Mouse (Mus musculus) embryonic facial prominence, embryonic 14.5 days (tissue): ENCODE data around the gene Rhobtb1. TPM values are rescaled to one million over a fixed set of nuclear protein-coding genes. Genes with fewer than 3 reads are reported as not detected.

Experiments
- ATAC-seq: fragments of 200-750 bp; cut with Nextera tagmentation; 2 replicates; pipeline ENCODE4 v1.8.0; 2017; ENCODE audit warnings: low read depth, moderate number of reproducible peaks, moderate TSS enrichment
- DNase-seq: peaks from one replicate; pipeline ENCODE4 v3.0.0-alpha.2; 2015; ENCODE audit warnings: low spot score
- H3K27ac ChIP-seq: fragments of 300-500 bp; sonication (generic); replicated peaks from 2 replicates; pipeline ENCODE4 v1.5.1; 2014; ENCODE audit warnings: low read depth, mild to moderate bottlenecking, low read length, moderate library complexity
- H3K27me3 ChIP-seq: fragments of 300-500 bp; sonication (generic); replicated peaks from 2 replicates; pipeline ENCODE4 v1.6.1; 2014; ENCODE audit warnings: low read length; ENCODE audit not compliant: control insufficient read depth, insufficient read depth
- H3K36me3 ChIP-seq: fragments of 300-500 bp; sonication (generic); 2 replicates; pipeline ENCODE4 v1.6.1; 2014; ENCODE audit warnings: low read length, mixed read lengths; ENCODE audit not compliant: control insufficient read depth, insufficient read depth
- H3K4me1 ChIP-seq: fragments of 300-500 bp; sonication (generic); 2 replicates; pipeline ENCODE4 v1.6.1; 2014; ENCODE audit warnings: antibody characterized with exemption, low read length; ENCODE audit not compliant: control insufficient read depth, insufficient read depth
- H3K4me2 ChIP-seq: fragments of 300-500 bp; sonication (generic); 2 replicates; pipeline ENCODE4 v1.6.1; 2014; ENCODE audit warnings: low read depth, mild to moderate bottlenecking, low read length, moderate library complexity, mixed read lengths
- H3K4me3 ChIP-seq: fragments of 300-500 bp; sonication (generic); 2 replicates; pipeline ENCODE4 v1.5.1; 2014; ENCODE audit warnings: low read depth, mild to moderate bottlenecking, low read length
- H3K9ac ChIP-seq: fragments of 300-500 bp; sonication (generic); 2 replicates; pipeline ENCODE4 v1.6.1; 2014; ENCODE audit warnings: low read depth, mild to moderate bottlenecking, low read length, moderate library complexity, mixed read lengths
- H3K9me3 ChIP-seq: fragments of 300-500 bp; sonication (generic); 2 replicates; pipeline ENCODE4 v1.6.1; 2016; ENCODE audit warnings: low read length; ENCODE audit not compliant: control insufficient read depth
- WGBS: fragments of 180-500 bp; shearing (Covaris S2); extraction: QIAGEN DNeasy Blood & Tissue Kit; methylation state at CpG from one replicate; pipeline ENCODE4 v1.1.7; 2014; 5-methylcytosine and 5-hydroxymethylcytosine counted together
- polyA plus RNA-seq: library from polyadenylated mRNA; unstranded; fragments of >200 nt; fragmentation: Nextera tagmentation; extraction: Ambion mirVana; gene quantifications from 2 replicates; pipeline ENCODE4 v1.2.1, GENCODE M21; 2014

Rhobtb1 gene
- polyA plus RNA-seq, 1 experiment from 2014 or later: 28.0 TPM

DNA sequence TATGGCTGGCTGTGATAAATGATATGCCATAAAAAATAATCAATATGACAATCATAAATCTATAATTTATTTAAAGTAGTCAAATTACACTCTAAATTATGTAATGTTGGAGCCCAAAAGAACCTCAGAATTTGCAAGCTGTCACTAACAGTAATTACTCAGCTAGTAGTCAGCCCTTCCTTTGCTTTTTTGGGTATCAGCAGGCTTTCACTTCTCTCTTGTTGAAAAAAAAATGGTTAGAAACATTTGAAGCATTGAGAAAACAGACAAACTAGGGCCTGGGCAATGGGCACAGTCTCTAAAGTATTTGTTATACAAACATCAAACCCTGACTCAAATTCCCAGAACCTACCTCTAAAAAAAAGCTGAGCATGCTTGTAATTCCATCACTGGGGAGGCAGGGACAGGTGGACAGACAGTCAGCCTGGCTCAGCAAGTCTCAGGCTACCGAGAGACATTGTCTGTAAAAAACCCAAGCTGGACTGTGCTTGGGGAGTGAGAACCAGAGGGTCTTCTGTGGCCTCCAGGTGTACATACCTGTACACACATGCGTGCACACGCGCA is 66.0 kb downstream of the Rhobtb1 start:
- Histone ChIP-seq H3K9ac (no peak overlapping the region), H3K4me1 (peaks cover 12% of the 10 kb centered on the region), H3K9me3 (no peaks in the 10 kb centered on the region; the same call in 1 of the 2 replicates), H3K27ac (no peak overlapping the region), H3K27me3 (no peaks in the 10 kb centered on the region), H3K36me3 (peaks cover 48% of the 10 kb centered on the region), H3K4me3 (no peak overlapping the region), H3K4me2 (no peak overlapping the region)
- DNase-seq: no peak
- ATAC-seq: no peak
- 97% methylated on average over 4 of the region's 4 CpGs for WGBS

DNA sequence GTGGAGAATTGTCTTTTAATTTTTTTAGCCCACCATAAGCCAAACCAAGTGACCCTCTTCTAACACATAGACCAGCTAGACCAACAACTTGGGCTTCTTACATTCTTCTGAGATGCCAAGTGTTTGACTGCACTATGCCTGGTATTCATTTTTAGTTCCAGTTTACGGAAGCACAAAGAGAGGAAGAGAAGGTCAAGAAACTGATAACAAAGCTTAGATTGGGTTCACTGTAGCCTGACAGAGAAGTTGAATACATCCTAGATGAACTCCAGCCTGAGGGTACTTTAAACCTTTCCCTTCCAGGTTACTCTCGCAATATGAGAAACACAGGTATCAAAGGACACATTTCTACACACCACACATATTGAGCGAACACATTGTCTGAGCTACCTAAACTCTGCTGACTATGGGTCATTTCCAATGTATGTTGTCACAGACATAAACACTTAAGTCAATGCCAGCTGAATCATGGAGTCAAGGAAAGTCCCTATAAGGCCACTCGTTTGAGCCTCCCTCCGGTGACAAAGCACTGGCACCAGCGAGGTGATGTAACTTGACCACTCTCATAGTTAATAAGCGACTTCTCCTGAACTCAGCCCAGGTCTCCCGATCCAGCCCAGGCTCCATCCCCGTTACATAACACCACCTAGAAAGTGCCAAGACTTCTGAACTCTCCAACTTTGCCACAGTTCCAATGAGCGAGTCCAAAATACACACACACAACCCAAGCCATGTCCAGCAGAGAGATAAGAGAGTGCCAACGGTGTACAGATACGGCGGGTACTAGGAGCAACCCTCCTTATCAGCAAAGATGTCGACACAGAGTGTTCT is 67.4 kb downstream of the Rhobtb1 start:
- Histone ChIP-seq H3K4me2 (no peak overlapping the region), H3K27ac (no peak overlapping the region), H3K4me3 (no peak overlapping the region), H3K36me3 (peaks cover 48% of the 10 kb centered on the region), H3K9me3 (no peaks in the 10 kb centered on the region; the same call in 1 of the 2 replicates), H3K4me1 (peaks cover 10% of the 10 kb centered on the region), H3K9ac (no peak overlapping the region), H3K27me3 (no peaks in the 10 kb centered on the region)
- DNase-seq (no peak), ATAC-seq (no peak)
- 87% methylated on average over 14 of the region's 14 CpGs for WGBS

DNA sequence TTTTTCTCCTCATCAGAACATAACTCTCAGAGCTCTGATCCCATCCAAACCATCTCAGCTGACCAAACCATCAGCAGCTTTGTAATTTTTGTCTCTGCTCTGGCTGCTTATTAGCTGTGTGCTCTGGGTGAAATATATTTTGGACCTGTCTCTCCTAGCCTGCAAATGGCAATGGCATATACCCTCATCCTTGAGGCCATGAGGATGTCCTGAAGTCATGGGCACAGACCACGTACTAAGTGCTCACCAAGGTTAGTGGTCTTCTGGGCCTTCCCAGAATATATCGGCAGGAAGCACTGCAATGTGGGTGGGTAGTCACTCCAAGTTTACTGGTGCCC is 68.0 kb downstream of the Rhobtb1 start:
- WGBS: 91% methylated on average over 2 of the region's 2 CpGs
- DNase-seq (no peak), ATAC-seq (no peak)
- no peak overlapping the region for H3K9ac ChIP-seq
- no peaks in the 10 kb centered on the region; the same call in 1 of the 2 replicates for H3K9me3 ChIP-seq
- H3K27me3 ChIP-seq: no peaks in the 10 kb centered on the region
- no peak overlapping the region for H3K4me2 ChIP-seq
- no peak overlapping the region for H3K27ac ChIP-seq
- peaks cover 48% of the 10 kb centered on the region for H3K36me3 ChIP-seq
- no peak overlapping the region for H3K4me3 ChIP-seq
- H3K4me1 ChIP-seq: peaks cover 4% of the 10 kb centered on the region

DNA sequence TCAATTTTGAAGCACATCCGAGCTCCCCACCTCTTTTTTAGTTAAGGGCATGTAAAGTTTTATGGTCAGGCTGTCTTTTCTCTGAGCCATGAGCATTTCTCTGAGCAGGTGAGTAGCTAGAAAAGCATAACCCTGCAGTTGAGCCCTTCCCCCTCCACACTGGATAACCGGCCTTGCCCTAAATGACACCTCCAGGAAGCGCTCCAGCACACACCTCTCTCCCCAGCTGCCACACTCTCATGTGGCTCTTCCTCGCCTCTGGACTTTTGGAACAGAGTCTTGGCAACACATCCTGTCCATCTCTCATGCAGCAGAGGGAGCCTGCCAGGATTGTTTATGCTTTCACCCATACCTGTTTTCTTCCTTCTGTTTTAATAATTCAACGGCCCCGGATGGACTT is 69.1 kb downstream of the Rhobtb1 start:
- no peak for ATAC-seq
- H3K9ac ChIP-seq: no peak overlapping the region

DNA sequence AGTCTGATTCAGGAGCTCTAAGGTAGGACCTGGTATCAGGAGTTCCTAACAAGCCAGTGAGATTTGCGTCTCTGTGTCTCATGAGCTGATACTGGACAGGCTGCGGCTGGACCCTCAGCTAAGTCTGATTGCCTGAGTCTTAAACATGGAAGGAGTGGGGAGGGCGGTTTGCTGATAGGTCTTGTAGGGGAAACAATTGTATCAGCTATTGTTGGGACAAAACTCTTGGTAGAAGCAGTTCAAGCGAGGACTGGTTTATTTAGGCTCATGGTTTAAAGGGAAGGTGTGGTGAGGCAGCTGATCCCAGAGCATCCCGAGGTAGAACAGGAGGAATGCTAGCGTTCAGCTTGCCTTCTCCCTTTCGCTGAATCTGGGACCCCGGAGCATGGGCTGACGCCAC is 69.9 kb downstream of the Rhobtb1 start:
- Histone ChIP-seq H3K4me1 (no peaks in the 10 kb centered on the region), H3K9me3 (no peaks in the 10 kb centered on the region; the same call in 1 of the 2 replicates), H3K9ac (no peak overlapping the region), H3K4me2 (no peak overlapping the region), H3K27ac (no peak overlapping the region), H3K36me3 (peaks cover 47% of the 10 kb centered on the region), H3K4me3 (no peak overlapping the region), H3K27me3 (no peaks in the 10 kb centered on the region)
- no peak for DNase-seq
- 84% methylated on average over 9 of the region's 9 CpGs for WGBS
- ATAC-seq: no peak

More for the DNA sequence above, 69.1 kb downstream of the Rhobtb1 start:
- Histone ChIP-seq H3K9me3 (no peaks in the 10 kb centered on the region; the same call in 1 of the 2 replicates), H3K36me3 (peaks cover 48% of the 10 kb centered on the region), H3K27me3 (no peaks in the 10 kb centered on the region), H3K27ac (no peak overlapping the region), H3K4me2 (no peak overlapping the region), H3K4me1 (no peaks in the 10 kb centered on the region), H3K4me3 (no peak overlapping the region)
- DNase-seq: no peak
- 77% methylated on average over 6 of the region's 6 CpGs for WGBS

DNA sequence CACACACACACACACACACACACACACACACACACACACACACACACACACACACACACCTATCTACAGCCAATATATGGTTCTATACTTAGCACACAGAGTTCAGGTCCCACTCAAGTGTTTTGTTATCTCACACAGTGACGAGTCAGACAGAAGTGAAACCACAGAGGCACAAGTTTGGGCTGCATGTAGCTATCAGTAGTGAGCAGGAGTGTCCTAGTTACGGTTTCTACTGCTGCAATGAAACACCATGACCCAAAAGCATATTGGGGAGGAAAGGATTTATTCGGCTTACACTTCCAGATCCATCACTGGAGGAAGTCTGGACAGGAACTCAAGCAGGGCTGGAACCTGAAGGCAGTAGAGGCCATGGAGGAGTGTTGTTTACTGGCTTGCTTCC is 70.7 kb downstream of the Rhobtb1 start:
- no peak overlapping the region for H3K9ac ChIP-seq
- H3K27me3 ChIP-seq: no peaks in the 10 kb centered on the region
- peaks cover 45% of the 10 kb centered on the region for H3K36me3 ChIP-seq
- no peak overlapping the region for H3K4me3 ChIP-seq
- no peak overlapping the region for H3K4me2 ChIP-seq
- no peaks in the 10 kb centered on the region for H3K9me3 ChIP-seq
- 82% methylated on average over 3 of the region's 3 CpGs for WGBS
- no peaks in the 10 kb centered on the region for H3K4me1 ChIP-seq
- H3K27ac ChIP-seq: no peak overlapping the region
- DNase-seq (no peak), ATAC-seq (no peak)

DNA sequence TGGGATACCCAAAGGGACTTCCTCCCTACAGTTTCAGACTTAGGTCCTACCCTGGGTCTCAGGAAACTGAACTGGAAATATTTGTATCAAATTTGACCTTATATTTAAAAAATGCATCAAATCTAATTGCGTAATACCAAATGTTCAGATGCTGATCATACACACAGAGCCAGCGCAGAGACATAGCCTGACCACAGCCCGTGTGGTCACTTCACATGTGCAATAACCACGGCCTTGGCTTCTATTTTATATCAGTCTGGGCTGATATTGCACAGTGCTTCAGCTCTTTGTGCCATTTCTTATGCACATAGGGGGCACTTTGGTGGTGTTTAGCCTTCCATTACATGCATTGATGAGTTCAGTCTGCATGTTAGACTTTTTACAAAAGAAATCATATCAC is 72.0 kb downstream of the Rhobtb1 start:
- Histone ChIP-seq H3K4me2 (no peak overlapping the region), H3K4me3 (no peak overlapping the region), H3K4me1 (no peaks in the 10 kb centered on the region), H3K9me3 (no peaks in the 10 kb centered on the region), H3K27ac (no peak overlapping the region), H3K9ac (no peak overlapping the region), H3K36me3 (peaks cover 32% of the 10 kb centered on the region; the same call in 1 of the 2 replicates), H3K27me3 (no peaks in the 10 kb centered on the region)
- no peak for ATAC-seq
- 96% methylated on average over 4 of the region's 4 CpGs for WGBS
- DNase-seq: no peak

DNA sequence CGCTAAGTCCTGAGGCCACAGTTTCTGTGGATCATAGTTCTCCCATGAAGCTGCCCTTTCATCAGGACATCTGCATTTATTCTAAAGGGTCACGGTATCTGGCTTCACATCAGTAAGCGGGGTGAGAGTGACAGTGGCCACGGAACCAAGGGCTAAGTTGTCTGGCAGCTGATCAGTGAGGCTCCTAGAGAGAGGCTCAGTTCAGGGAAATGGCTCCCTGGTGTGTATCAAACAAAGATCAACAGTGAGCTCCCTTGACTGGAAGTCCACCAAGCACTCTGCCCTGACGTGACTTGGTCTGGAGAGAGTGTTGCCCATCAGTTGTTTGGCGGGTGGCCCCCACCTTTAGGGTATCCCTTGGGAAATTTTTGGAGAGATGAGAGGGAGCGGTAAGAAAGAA is 73.0 kb downstream of the Rhobtb1 start:
- Histone ChIP-seq H3K36me3 (peaks cover 22% of the 10 kb centered on the region; the same call in 1 of the 2 replicates), H3K9me3 (no peaks in the 10 kb centered on the region), H3K27me3 (no peaks in the 10 kb centered on the region), H3K4me3 (no peak overlapping the region), H3K4me1 (no peaks in the 10 kb centered on the region), H3K27ac (no peak overlapping the region), H3K9ac (no peak overlapping the region), H3K4me2 (no peak overlapping the region)
- DNase-seq (no peak), ATAC-seq (no peak)
- 65% methylated on average over 7 of the region's 7 CpGs for WGBS

DNA sequence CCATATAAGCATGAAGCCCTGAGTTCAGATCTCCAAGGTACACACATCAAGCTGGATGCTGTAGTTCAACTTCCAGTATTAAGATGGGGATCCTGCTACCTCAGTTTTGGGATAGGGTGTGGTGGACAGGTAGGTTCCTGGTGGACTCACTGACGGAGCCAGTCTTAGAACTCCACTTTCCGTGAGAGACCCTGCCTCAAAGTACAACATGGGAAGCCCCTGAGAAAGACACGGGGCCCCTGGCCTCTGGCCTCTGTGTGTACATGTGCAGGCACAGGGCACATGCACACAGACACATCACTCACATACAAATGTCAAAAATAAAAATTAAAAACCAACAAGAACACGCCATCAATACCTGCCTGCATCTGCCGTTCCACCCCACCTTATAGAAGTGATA is 74.2 kb downstream of the Rhobtb1 start:
- Histone ChIP-seq H3K36me3 (0 out of 2 replicates have a peak, but pooled peaks cover 14% of the 10 kb centered on the region), H3K4me2 (no peak overlapping the region), H3K9me3 (no peaks in the 10 kb centered on the region), H3K9ac (no peak overlapping the region), H3K27ac (no peak overlapping the region), H3K4me1 (no peaks in the 10 kb centered on the region), H3K27me3 (no peaks in the 10 kb centered on the region), H3K4me3 (no peak overlapping the region)
- no peak for DNase-seq
- ATAC-seq: no peak
- WGBS: 88% methylated on average over 5 of the region's 5 CpGs
